Mouse (Mus musculus) brain, embryonic 14.5 days (tissue): ENCODE results near the gene Necab2. TPM values are rescaled to one million over a fixed set of nuclear protein-coding genes. Genes with fewer than 3 reads are reported as not detected.

Source experiments
- DNase-seq: peaks from one replicate; pipeline ENCODE4 v3.0.0-alpha.2; 2011; ENCODE audit warnings: low read depth
- CTCF ChIP-seq: fragments of 200-500 bp; IDR thresholded peaks from 2 replicates; pipeline ENCODE4 v1.5.1; 2012; ENCODE audit warnings: inconsistent platforms, mild to moderate bottlenecking, moderate library complexity, borderline replicate concordance; ENCODE audit not compliant: insufficient read depth, insufficient read length; ENCODE audit errors: extremely low read depth
- POLR2A ChIP-seq: fragments of 200-500 bp; IDR thresholded peaks from 2 replicates; pipeline ENCODE4 v1.6.1; 2012; ENCODE audit warnings: mild to moderate bottlenecking, inconsistent platforms, borderline replicate concordance; ENCODE audit not compliant: poor library complexity, insufficient read depth, insufficient read length, severe bottlenecking; ENCODE audit errors: extremely low read depth
- polyA plus RNA-seq: library from polyadenylated mRNA; depleted of rRNA; stranded (reverse); fragments of >200 nt; gene quantifications from 2 replicates; pipeline ENCODE4 v1.2.3, GENCODE M21; 2012; rRNA removed

Gene Necab2
- polyA plus RNA-seq = 32.6 and 43.5 TPM in 2 replicates

- TF ChIP-seq CTCF (peak; percentile 89), POLR2A (no peak)
- DNase-seq = peak; percentile 92
Measured at GRCm38 (mm10) chr8:119446211-119446989, at the start of gene Necab2. Necab2 (plus strand) TSS chr8:119446719.

- no peak for DNase-seq
- TF ChIP-seq CTCF = no peak
- no peak for TF ChIP-seq POLR2A
Measured at GRCm38 (mm10) chr8:119398558-119398957, 48.0 kb upstream of the Necab2 start.

DNA sequence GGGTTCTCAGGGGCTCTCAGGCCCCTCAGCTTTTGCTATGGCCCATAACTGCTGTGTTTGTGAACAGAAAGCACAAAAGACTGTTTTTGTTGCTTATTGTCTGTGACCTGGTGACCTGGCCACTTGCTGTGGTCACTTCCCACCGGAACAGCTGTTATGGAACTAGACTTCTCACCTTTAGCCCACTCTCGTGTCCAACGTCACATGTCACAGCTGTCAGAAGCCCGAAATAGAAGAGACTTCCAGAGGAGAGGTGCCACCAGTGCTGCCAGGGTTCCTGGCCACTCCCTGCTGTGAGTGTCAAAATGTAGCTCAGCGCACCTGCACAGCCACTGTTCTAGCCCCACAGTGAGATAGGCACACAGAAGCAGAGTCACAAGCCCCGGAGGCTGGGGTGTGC lies 47.3 kb upstream of the Necab2 start:
- DNase-seq = no peak
- TF ChIP-seq CTCF (no peak), POLR2A (no peak)

- TF ChIP-seq POLR2A (no peak), CTCF (no peak)
Measured at GRCm38 (mm10) chr8:119400122-119400671, 46.3 kb upstream of the Necab2 start.

DNA sequence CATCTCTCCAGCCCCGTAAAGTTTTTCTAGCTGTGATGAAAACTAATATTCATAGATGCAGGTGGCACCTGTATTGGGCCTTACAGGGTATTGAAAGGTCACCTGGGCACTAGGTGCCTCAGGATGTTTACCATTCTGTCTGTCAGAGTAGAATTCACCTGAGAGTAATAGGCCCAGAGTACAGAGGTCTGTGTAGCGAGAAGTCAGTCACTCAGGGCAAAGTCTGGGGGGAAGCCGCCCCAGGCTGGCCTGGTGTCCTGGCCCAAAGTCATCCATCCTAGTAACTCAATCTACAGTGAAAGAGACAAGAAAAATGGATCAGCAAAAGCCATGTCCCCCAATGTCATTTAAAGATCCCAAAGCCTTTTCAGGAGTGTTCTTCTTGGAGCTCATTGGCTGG lies 45.6 kb upstream of the Necab2 start:
- TF ChIP-seq CTCF = no peak
- no peak for DNase-seq

More at GRCm38 (mm10) chr8:119400122-119400671, 46.3 kb upstream of the Necab2 start:
- no peak for DNase-seq

DNA sequence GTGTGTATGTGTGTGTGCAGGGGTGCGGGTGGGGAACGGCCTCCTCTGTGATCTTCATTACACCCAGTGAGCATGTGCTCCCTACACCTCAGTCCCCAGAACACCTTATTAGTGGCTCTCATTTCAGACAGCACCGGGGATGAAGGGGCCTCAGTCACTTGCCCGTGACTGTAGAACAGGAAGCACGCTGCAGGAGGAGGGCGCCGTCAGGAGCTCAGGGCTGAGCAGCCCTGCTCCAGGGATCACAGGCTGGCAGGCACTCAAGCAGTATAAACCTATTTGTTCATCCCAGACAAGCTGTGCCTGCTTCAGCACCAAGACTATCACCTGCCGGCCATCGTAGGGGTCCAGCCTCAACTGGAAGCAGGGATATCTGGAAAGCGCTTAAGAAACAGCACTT lies 42.6 kb upstream of the Necab2 start:
- TF ChIP-seq CTCF (no peak), POLR2A (no peak)

GRCm38 (mm10) chr8:119404648-119405047 lies 41.9 kb upstream of the Necab2 start:
- no peak for DNase-seq
- no peak for TF ChIP-seq CTCF
- TF ChIP-seq POLR2A = no peak

More for the DNA sequence above, 42.6 kb upstream of the Necab2 start:
- DNase-seq = no peak

GRCm38 (mm10) chr8:119408311-119408710 lies 38.2 kb upstream of the Necab2 start:
- DNase-seq = no peak
- TF ChIP-seq CTCF = no peak
- no peak for TF ChIP-seq POLR2A

DNA sequence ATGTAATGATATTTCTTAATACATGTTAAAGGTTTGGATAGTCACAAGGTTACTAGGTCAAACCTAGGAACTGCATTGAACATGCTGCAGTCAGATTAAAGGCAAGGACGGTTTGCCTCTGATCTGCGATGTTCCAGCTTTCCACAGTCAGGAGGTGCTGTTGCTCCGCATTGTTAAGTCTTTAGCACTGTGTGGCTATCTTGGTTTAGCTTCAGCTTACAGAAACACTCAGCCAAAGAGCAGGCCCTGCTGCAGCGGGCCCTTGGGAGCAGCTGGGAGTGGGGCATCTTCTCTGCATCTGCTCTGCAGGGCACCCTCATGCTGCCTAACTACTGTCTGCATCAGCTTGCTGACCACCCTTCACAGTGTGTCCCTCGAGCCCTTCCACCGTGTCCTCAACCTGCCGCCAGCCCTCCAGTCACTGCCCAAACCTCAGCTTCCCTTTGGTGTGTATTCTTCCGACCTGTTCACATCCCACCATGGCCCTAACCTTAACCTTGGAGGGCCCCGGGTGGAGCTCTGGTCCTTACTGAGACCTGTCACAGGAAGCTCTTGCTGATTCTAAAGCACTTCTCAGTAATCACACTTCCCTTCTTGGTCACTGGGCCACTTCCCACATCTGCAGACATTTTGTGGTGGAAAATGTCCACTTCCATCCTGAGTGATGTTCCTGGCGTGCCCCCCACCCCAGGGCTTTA lies 34.3 kb upstream of the Necab2 start:
- TF ChIP-seq CTCF (no peak), POLR2A (no peak)
- no peak for DNase-seq

DNA sequence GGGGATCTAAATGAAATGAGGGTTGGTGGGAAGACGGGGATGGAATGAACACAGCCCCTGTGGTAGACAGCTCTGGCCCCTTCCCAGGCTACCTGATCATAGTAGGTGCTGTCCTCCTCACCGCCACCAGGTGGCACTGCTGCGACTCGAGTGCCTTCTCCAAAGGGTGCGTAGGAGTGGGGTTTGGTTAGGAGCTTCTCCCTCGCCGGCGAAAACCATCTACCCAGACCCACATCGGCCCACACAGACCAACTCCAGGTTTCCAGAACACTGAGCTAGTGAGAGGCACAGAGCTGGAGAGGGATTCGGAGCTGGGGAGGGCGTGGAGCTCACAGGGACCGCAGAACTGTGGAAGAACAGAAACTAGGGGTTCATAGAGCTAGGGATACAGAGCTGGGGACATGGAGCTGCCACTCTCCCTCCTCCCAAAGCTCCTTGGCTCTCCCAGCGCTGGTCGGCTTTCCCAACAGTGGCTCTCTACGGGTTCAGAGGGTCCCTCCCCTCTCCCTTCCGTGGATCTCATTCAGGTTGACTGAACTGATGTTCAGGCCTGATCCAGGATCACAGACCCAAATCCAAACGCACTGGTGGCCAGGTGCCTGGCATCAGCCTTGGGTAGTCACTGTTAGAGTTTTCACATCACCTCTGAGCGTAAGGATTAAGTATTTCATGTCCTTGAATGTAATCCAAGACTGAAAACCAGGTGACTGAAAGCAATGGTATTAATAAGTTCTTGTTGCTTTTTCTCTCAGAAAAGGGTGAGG lies 33.6 kb upstream of the Necab2 start:
- TF ChIP-seq CTCF = peak; percentile 96
- TF ChIP-seq POLR2A = no peak
- peak; percentile 81 for DNase-seq

- DNase-seq = no peak
- TF ChIP-seq POLR2A (no peak), CTCF (no peak)
Measured at GRCm38 (mm10) chr8:119413605-119414004, 32.9 kb upstream of the Necab2 start.
